Mouse (Mus musculus): Measurements from ENCODE around the gene Rgcc. TPM values are rescaled to one million over a fixed set of nuclear protein-coding genes. Genes with fewer than 3 reads are reported as not detected.
A peak's percentile ranks its signal among the peaks of the same experiment; 100 is the strongest.

Gene Rgcc
- polyA plus RNA-seq, 1 experiment from 2014 or later: 302 TPM

DNA sequence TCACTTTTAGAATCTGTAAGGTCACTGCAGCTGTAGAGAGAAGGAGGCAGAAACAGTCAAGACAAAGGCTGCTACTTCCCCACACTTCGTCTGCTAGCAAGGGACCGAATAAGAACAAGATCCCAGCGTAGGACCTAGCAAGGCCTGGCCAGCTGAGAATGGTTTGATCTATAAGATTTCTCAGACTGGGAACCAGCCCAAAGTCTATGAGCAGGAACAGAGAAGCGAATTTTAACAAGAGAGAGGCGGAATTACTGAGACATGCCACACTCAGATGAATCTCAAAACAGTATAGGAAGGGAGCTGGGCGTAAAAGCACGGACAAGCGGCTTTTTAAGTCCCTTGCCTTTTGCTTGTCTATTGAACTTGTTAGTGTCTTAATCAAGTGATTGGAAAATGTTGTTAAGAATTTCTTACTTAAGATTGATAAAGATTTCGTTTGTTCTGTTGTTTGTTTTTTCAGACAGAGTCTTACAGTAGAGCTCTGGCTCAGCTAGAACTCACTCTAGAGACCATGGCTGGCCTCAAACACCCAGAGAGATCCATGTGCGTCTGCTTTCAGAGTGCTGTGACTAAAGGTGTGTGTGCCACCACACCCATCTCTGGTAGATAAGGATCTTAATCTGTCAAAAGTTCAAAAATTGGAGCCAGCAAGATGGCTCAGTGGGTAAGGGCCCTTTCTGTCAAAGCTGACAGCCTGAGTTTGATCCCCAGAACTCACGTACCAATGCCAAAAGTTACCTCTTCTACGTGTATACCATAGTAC is 13.0 kb upstream of the Rgcc start:
- no peak overlapping the region for H3K4me3 ChIP-seq
- 72% methylated on average over 12 of the region's 12 CpGs for WGBS (ENCODE audit: insufficient replicate concordance)
- no peak overlapping the region for H3K4me2 ChIP-seq
- no peaks in the 10 kb centered on the region for H3K9me3 ChIP-seq (replicated peaks)
- peak overlapping the region; percentile 51; the same call in 1 of the 2 replicates for H3K27ac ChIP-seq
- ATAC-seq: no peak
- H3K36me3 ChIP-seq: no peaks in the 10 kb centered on the region
- H3K27me3 ChIP-seq (replicated peaks): no peaks in the 10 kb centered on the region
- H3K4me1 ChIP-seq: peaks cover 42% of the 10 kb centered on the region
- no peak overlapping the region for H3K9ac ChIP-seq

DNA sequence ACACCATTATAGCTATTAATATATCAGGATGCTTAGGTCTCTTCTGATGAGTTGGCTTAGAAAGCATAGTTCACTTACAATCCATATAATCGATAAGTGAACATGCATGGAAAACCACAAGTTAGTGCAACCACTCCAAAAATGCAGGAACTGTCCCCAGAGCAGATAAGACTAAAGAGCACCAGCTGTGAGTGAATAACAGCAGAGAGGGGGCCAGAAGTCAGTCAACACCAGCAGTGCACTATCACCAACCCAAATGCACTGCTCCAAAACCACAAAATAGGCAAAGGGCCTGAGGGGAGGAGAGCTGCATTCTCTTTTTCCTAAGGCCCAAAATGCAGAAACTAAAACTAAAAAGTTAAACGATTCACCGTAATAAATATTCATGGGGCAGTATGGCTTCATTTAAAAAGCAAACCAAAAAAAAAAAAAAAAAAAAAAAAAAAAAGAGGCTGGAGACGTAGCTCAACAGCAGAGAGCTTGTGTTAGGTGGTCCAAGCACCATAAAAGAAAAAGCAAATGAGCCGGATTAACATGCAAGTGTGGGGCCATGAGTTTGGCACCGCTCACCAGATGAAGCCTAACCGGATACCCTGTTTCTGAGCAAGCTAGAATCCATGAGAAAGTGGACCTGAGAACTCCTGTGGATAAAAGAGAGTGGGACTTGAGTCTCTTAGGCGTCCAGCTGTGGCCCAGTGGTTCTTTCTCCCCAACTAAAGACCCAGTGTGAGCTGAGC is 12.2 kb upstream of the Rgcc start:
- Histone ChIP-seq H3K36me3 (no peaks in the 10 kb centered on the region), H3K9ac (0 out of 2 replicates have a peak overlapping the region, but pooled peaks have one; percentile 1), H3K4me1 (peaks cover 50% of the 10 kb centered on the region), H3K27me3 (replicated peaks) (no peaks in the 10 kb centered on the region), H3K4me2 (0 out of 2 replicates have a peak overlapping the region, but pooled peaks have one; percentile 8), H3K27ac (peak overlapping the region; percentile 51; the same call in 1 of the 2 replicates), H3K4me3 (no peak overlapping the region), H3K9me3 (replicated peaks) (no peaks in the 10 kb centered on the region)
- WGBS (ENCODE audit: insufficient replicate concordance): 43% methylated on average over 8 of the region's 8 CpGs
- peak; percentile 69; the same call in 1 of the 2 replicates for ATAC-seq

DNA sequence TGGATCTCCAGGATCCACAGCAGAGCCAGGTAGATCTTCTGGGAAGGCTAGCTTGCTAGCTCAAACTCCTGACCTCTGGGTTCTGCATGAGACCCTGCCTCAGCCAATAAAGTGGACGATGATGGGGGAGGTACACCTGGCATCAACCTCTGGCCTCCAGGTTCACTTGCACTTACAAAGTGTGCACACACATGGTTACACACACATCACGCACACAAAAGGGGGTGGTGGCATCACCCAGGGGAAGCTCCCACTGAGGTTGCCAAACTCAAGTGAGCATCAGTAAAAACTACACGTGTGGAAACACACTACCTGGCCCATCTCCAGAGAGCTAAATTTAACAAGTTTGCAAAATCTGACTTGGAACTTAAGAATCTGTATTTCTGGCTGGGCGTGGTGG is 11.3 kb upstream of the Rgcc start:
- Histone ChIP-seq H3K36me3 (no peaks in the 10 kb centered on the region), H3K27me3 (replicated peaks) (no peaks in the 10 kb centered on the region), H3K9me3 (replicated peaks) (no peaks in the 10 kb centered on the region), H3K4me2 (no peak overlapping the region), H3K9ac (no peak overlapping the region), H3K4me1 (peaks cover 59% of the 10 kb centered on the region), H3K27ac (peak overlapping the region; percentile 7; the same call in 1 of the 2 replicates), H3K4me3 (no peak overlapping the region)
- WGBS (ENCODE audit: insufficient replicate concordance): 70% methylated on average over 4 of the region's 4 CpGs
- no peak for ATAC-seq

DNA sequence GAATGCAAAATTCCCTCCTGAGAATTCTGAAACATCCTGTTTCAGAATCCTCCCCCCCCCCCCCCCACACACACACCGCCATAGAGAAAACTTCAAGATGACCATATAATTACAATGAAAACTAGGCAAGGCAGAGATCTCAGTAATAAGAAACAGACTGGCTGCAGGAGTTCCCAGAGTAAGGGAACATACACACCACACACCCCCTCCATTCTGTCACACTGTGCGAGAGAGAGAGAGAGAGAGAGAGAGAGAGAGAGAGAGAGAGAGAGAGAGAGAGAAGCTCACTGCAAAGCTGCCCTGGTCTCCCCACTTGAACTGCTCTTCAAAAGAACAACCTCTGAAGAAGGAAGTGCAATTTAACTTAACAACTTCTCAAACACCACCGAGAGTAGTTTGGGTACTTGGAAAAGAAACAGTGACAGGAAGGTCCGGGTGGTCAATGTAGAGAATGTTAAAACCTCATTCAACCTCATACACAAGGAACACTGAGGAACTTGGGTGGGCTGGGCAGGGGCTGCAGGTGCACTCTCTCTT is 10.5 kb upstream of the Rgcc start:
- Histone ChIP-seq H3K27ac (no peak overlapping the region), H3K9ac (no peak overlapping the region), H3K27me3 (replicated peaks) (no peaks in the 10 kb centered on the region), H3K4me2 (no peak overlapping the region), H3K4me3 (no peak overlapping the region), H3K4me1 (peaks cover 66% of the 10 kb centered on the region), H3K36me3 (no peaks in the 10 kb centered on the region), H3K9me3 (replicated peaks) (no peaks in the 10 kb centered on the region)
- ATAC-seq: no peak
- 49% methylated on average over 4 of the region's 4 CpGs for WGBS (ENCODE audit: insufficient replicate concordance)

DNA sequence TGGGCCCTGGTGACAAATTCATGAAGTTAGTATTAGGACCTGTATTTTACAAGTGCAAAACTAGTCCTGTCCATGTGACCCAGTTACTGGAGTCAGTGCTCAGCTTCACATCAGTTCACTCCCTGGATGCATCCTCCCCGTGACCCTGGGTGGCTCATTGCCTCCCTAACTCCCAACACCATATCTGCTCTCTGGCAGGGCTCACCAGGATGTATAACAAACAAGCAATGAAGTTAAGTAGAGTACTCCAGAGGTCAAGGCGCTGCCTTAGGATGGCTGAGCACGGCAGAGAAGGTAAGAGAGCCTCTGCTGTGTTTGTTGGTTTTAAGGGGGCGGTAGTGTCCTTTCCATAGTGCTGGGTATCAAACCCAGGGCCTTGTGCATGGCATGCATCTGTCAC is 7.7 kb upstream of the Rgcc start:
- no peak overlapping the region for H3K4me3 ChIP-seq
- no peaks in the 10 kb centered on the region for H3K36me3 ChIP-seq
- H3K27me3 ChIP-seq (replicated peaks): no peaks in the 10 kb centered on the region
- no peaks in the 10 kb centered on the region for H3K9me3 ChIP-seq (replicated peaks)
- no peak overlapping the region for H3K4me2 ChIP-seq
- H3K9ac ChIP-seq: peak overlapping the region; percentile 22; the same call in 1 of the 2 replicates
- ATAC-seq: no peak
- 59% methylated on average over 4 of the region's 4 CpGs for WGBS (ENCODE audit: insufficient replicate concordance)
- H3K27ac ChIP-seq: peak overlapping the region; percentile 91
- H3K4me1 ChIP-seq: peaks cover 71% of the 10 kb centered on the region

DNA sequence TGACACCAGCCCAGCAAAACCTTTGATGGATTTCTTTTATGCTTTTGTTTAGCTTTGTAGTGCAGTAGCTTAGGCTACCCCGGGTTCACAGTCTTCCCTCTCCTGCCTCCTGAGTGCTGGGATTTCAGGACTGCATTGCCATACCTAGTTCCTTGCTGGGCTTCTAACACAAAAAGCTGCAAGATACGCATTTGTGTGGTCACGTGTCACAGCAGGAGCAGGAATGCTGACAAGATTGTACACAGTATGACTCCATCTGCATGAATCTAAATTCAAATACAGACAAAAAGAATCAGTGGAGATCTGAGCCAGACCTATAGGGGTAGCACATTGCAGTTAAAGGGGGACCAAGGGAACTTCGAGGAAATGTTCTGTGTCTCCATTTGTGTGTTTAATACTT is 6.9 kb upstream of the Rgcc start:
- Histone ChIP-seq H3K27me3 (replicated peaks) (no peaks in the 10 kb centered on the region), H3K4me1 (peaks cover 71% of the 10 kb centered on the region), H3K36me3 (no peaks in the 10 kb centered on the region), H3K27ac (peak overlapping the region; percentile 91), H3K9ac (0 out of 2 replicates have a peak overlapping the region, but pooled peaks have one; percentile 25), H3K9me3 (replicated peaks) (no peaks in the 10 kb centered on the region), H3K4me2 (peak overlapping the region; percentile 43), H3K4me3 (no peak overlapping the region)
- ATAC-seq: no peak
- WGBS (ENCODE audit: insufficient replicate concordance): 53% methylated on average over 4 of the region's 4 CpGs

DNA sequence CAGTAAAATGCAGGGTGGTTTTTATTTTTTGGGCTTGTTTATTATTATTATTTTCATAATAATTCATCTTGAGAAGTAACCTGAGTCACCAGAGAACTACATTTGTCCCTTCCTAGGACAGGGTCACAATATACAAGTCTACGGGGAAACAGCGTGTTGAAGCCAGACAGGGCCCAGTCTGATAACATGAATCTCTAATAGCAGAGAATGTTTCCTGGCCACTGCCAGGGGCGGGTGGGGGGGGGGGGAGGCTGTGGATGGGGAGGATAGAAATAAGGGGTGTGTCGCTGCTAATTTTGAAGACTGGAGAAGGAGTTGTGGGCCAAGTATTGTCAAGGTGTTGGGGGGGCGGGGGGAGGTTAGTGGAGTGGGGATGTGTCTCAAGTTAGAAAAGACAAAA is 6.5 kb upstream of the Rgcc start:
- 32% methylated on average over 5 of the region's 5 CpGs for WGBS (ENCODE audit: insufficient replicate concordance)
- no peaks in the 10 kb centered on the region for H3K27me3 ChIP-seq (replicated peaks)
- peak overlapping the region; percentile 43 for H3K4me2 ChIP-seq
- no peak overlapping the region for H3K4me3 ChIP-seq
- ATAC-seq: peak; percentile 67
- H3K9ac ChIP-seq: peak overlapping the region; percentile 19; the same call in 1 of the 2 replicates
- peaks cover 71% of the 10 kb centered on the region for H3K4me1 ChIP-seq
- no peaks in the 10 kb centered on the region for H3K36me3 ChIP-seq
- peak overlapping the region; percentile 91 for H3K27ac ChIP-seq
- no peaks in the 10 kb centered on the region for H3K9me3 ChIP-seq (replicated peaks)

DNA sequence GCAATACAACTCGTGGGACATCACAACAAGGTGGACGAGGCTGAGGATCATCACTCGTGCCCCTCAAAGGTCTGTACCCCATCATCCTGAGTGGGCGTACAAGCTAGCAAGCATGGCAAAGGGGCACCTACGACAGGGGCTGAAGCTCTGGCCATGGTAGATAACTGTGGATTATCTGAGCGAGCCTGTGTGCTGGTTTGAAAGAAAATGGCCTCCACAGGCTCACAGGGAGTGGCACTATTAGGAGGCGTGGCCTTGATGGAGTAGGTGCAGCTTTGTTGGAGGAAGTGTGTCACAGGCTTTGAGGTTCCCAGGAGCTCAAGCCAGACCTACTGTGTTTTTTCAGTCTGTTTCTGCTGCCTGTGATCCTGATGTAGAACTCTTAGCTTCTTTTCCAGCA is 5.7 kb upstream of the Rgcc start:
- Histone ChIP-seq H3K4me3 (no peak overlapping the region), H3K9ac (peak overlapping the region; percentile 19), H3K36me3 (no peaks in the 10 kb centered on the region), H3K27me3 (replicated peaks) (no peaks in the 10 kb centered on the region), H3K4me1 (peaks cover 71% of the 10 kb centered on the region), H3K9me3 (replicated peaks) (no peaks in the 10 kb centered on the region), H3K4me2 (peak overlapping the region; percentile 43), H3K27ac (peak overlapping the region; percentile 91)
- 38% methylated on average over 7 of the region's 7 CpGs for WGBS (ENCODE audit: insufficient replicate concordance)
- peak; percentile 94 for ATAC-seq

DNA sequence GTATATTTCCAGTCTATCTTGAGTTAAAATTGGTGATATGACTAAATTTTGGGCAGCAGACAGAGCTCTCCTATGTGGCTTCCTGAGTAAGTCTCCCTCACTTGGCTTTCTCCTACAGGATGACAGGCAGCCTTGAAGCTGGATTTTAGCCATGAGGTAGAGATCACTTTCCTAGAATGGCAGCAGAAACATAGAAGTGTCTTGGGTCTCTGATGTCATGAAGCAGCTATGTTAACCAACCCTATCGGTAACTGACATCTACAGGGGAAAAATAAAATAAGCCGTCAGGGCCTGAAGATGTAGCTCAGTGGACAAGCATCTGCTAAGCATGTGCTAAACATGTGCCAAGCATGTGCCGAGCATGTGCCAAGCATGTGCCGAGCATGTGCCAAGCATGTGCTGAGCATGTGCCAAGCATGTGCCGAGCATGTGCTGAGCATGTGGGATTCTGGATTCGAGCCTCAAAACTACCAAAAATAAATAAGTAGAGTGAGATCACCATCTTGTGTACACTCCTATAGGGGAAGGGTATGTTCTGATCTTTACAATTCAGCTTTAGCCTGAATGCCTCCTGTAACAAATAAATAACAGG is 3.5 kb upstream of the Rgcc start:
- no peak overlapping the region for H3K4me3 ChIP-seq
- H3K9me3 ChIP-seq (replicated peaks): no peaks in the 10 kb centered on the region
- no peak overlapping the region for H3K9ac ChIP-seq
- no peak for ATAC-seq
- peaks cover 6% of the 10 kb centered on the region for H3K36me3 ChIP-seq
- 81% methylated on average over 6 of the region's 6 CpGs for WGBS (ENCODE audit: insufficient replicate concordance)
- no peak overlapping the region for H3K4me2 ChIP-seq
- no peak overlapping the region for H3K27ac ChIP-seq
- H3K4me1 ChIP-seq: peaks cover 82% of the 10 kb centered on the region
- H3K27me3 ChIP-seq (replicated peaks): 0 out of 2 replicates have a peak, but pooled peaks cover 3% of the 10 kb centered on the region

DNA sequence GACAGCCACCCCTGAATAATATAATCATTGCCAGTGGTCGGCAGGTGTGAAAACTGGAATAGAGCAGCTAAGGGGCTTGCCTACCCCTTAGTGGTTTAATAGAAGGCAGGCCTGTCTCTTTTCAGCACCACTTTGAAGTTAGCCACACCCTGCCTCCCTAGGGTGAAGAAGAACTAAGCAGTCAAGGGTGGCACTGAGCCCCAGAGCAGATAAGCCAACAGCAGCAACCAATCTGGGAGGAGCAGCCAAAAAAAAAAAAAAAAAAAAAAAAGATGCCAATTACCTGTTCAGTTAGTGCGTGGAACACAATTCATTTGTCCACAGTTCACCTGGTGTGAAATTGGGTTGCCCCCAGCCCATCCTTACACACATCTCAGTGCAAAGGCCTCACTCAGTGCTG is 1.7 kb upstream of the Rgcc start:
- 34% methylated on average over 2 of the region's 2 CpGs for WGBS (ENCODE audit: insufficient replicate concordance)

DNA sequence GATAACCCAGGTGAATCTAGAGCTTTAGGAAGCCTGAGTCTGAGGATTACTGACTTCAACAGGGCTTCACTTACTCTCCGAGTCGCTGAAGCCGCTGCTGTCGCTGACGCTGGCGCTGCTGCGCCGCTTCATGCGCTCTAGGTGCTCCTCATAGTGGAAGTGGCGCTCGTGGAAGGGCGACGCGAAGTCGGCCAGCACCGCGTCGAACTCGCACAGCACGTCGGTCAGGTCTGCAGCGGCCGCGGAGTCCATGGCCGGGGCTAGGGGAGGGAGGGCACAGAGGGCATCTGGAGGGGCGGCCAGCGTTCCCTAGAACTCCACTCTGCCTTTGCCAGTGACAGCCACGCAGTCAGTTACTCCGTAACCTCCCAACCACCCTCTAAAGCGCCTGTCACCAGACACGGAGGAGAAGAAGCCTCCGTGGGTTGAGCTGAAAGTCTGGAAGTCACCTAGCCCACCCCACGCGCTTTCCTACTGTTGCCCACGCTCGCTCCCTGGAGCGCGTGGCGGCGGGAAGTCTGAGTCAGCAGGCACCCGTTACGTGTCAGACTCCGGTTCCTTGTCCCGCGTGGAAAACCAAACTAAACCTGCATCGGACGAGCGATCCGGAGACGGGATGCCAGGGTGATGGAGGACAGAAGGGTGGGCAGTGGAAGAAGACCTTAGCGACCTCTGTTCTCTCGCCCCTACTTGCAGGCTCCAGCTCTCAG is 649 bp downstream of the Rgcc start:
- no peaks in the 10 kb centered on the region for H3K9me3 ChIP-seq (replicated peaks)
- peaks cover 38% of the 10 kb centered on the region for H3K36me3 ChIP-seq
- peak overlapping the region; percentile 92 for H3K27ac ChIP-seq
- peak overlapping the region; percentile 98 for H3K9ac ChIP-seq
- H3K27me3 ChIP-seq (replicated peaks): peaks cover 3% of the 10 kb centered on the region; the same call in 1 of the 2 replicates
- peak overlapping the region; percentile 90 for H3K4me3 ChIP-seq
- peak overlapping the region; percentile 80 for H3K4me2 ChIP-seq
- under 1% methylated on average over 52 of the region's 52 CpGs for WGBS (ENCODE audit: insufficient replicate concordance)
- peaks cover 81% of the 10 kb centered on the region for H3K4me1 ChIP-seq
- 0 out of 2 replicates have a peak, but pooled peaks have one; percentile 0 for ATAC-seq

More for the DNA sequence above, 1.7 kb upstream of the Rgcc start:
- Histone ChIP-seq H3K27me3 (replicated peaks) (peaks cover 3% of the 10 kb centered on the region; the same call in 1 of the 2 replicates), H3K9ac (no peak overlapping the region), H3K36me3 (peaks cover 25% of the 10 kb centered on the region), H3K4me3 (0 out of 2 replicates have a peak overlapping the region, but pooled peaks have one; percentile 18), H3K27ac (peak overlapping the region; percentile 92), H3K9me3 (replicated peaks) (no peaks in the 10 kb centered on the region), H3K4me1 (peaks cover 83% of the 10 kb centered on the region), H3K4me2 (peak overlapping the region; percentile 80)
- ATAC-seq: peak; percentile 26; the same call in 1 of the 2 replicates

Measured in liver, embryonic 12.5 days (tissue).